Mouse (Mus musculus): Measurements from ENCODE around the gene Arid5b.

DNA sequence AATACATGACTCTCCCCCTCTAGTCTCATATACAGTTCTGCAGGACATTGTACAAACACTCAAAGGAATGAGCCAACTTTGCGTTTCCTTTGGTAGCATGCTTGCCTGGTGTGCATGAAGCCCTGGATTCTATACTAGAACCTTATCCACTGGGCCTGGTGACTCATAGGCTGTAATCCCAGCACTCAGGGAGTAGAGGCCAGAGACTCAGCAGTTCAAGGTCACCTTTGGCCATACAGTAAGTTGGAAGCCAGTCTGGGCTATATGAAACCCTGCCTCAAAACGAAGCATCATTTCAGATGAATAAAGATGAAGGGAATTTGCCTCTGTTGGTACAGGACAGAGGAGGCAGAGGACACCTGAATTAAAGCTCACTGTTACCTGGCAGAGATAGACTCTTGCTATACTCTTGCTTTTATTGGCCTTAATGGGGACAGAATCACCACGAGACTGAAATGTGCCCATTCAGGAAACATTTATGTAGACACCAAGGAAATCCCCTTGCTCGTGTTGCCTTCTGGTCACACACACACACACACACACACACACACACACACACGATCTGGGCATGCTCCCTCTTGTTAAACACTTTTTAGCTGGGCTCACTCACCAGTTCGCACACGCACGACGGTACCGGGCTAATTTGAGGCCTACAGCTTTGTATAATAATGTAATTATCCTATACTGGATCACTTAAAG lies 21.0 kb downstream of the Arid5b start:
- TF ChIP-seq POLR2A (IDR thresholded peaks at IDR 0.05; ENCODE audit: control insufficient read depth, extremely low read depth, insufficient read depth, low read length, poor library complexity) (no peak), CTCF (IDR thresholded peaks at IDR 0.05; ENCODE audit: borderline replicate concordance, control insufficient read depth, extremely low read depth, insufficient read depth, low read length, poor library complexity) (no peak)
